Mouse (Mus musculus) neural tube, embryonic 13.5 days (tissue): Measurements from ENCODE around the gene Wdhd1. TPM values are rescaled to one million over a fixed set of nuclear protein-coding genes. Genes with fewer than 3 reads are reported as not detected.

ENCODE experiments used
- ATAC-seq: fragments of 200-750 bp; cut with Nextera tagmentation; 2 replicates; pipeline ENCODE4 v1.8.0; 2017; ENCODE audit warnings: low read depth, mild to moderate bottlenecking, moderate TSS enrichment, moderate library complexity
- H3K27ac ChIP-seq: fragments of 300-500 bp; sonication (generic); replicated peaks from 2 replicates; pipeline ENCODE4 v1.5.1; 2015; ENCODE audit warnings: moderate library complexity, mild to moderate bottlenecking, inconsistent platforms
- H3K27me3 ChIP-seq: fragments of 300-500 bp; sonication (generic); 2 replicates; pipeline ENCODE4 v1.6.1; 2015; ENCODE audit warnings: mild to moderate bottlenecking, inconsistent platforms
- H3K36me3 ChIP-seq: fragments of 300-500 bp; sonication (generic); 2 replicates; pipeline ENCODE4 v1.6.1; 2015; ENCODE audit warnings: mild to moderate bottlenecking, inconsistent platforms
- H3K4me1 ChIP-seq: fragments of 300-500 bp; sonication (generic); replicated peaks from 2 replicates; pipeline ENCODE4 v1.6.1; 2015; ENCODE audit warnings: inconsistent platforms
- H3K4me2 ChIP-seq: fragments of 300-500 bp; sonication (generic); 2 replicates; pipeline ENCODE4 v1.6.1; 2015; ENCODE audit warnings: inconsistent platforms, mild to moderate bottlenecking, moderate library complexity
- H3K4me3 ChIP-seq: fragments of 300-500 bp; sonication (generic); 2 replicates; pipeline ENCODE4 v1.5.1; 2015; ENCODE audit warnings: mild to moderate bottlenecking, inconsistent platforms
- H3K9ac ChIP-seq: fragments of 300-500 bp; sonication (generic); 2 replicates; pipeline ENCODE4 v1.6.1; 2015; ENCODE audit warnings: moderate library complexity, mild to moderate bottlenecking, inconsistent platforms
- H3K9me3 ChIP-seq: fragments of 300-500 bp; sonication (generic); 2 replicates; pipeline ENCODE4 v1.6.1; 2016; ENCODE audit warnings: inconsistent platforms
- WGBS: fragments of 180-500 bp; shearing (Covaris S2); methylation state at CpG from one replicate; pipeline ENCODE4 v1.1.7; 2015; 5-methylcytosine and 5-hydroxymethylcytosine counted together
- polyA plus RNA-seq: library from polyadenylated mRNA; unstranded; fragments of >200 nt; fragmentation: Nextera tagmentation; extraction: Ambion mirVana; gene quantifications from 2 replicates; pipeline ENCODE4 v1.2.1, GENCODE M21; 2015

Wdhd1 gene
- polyA plus RNA-seq, 1 experiment from 2014 or later = 15.8 TPM

DNA sequence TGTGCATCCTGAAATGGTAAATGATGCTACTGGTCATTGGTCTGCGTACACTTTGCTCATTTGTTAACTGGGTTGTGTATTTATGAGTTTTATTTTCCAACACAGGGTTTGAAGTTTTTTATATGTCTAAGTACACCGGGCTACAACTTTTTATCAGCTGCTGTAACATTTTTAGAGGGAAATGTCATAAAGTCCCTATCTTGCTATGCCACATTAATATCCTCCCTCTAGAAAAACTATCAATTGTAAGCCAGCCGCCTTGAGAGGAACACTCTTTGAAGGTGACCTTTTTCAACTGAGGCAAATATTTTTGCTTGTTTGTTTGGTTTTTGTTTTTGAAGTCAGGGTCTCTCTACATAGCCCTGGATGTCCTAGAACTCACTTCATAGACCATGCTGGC is 42.6 kb downstream of the Wdhd1 start:
- Histone ChIP-seq H3K9me3 (peaks cover 14% of the 10 kb centered on the region; the same call in 1 of the 2 replicates), H3K9ac (no peak overlapping the region), H3K4me2 (no peak overlapping the region), H3K27ac (no peak overlapping the region), H3K4me3 (no peak overlapping the region), H3K36me3 (no peaks in the 10 kb centered on the region), H3K4me1 (no peaks in the 10 kb centered on the region), H3K27me3 (no peaks in the 10 kb centered on the region)
- no peak for ATAC-seq
- 93% methylated on average over 3 of the region's 3 CpGs for WGBS

DNA sequence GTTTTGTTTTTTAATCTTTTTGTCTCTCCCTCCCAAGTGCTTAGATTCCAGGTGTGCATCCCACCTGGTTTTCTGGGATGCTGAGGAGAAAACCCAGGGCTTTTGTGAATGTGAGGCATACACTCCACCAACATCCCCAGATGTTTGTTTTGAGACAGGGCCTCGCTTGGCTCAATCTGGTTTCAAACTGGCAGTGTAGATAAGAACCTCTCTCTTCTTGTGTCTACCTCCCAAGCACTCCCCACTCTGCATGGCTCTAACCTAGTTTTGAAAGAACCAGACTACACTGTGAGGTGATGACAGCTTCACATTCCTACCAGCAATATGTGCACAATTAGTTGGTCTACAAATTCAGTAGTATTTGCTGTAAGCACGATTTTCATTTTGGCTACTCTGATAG is 43.1 kb downstream of the Wdhd1 start:
- Histone ChIP-seq H3K4me2 (no peak overlapping the region), H3K9me3 (peaks cover 14% of the 10 kb centered on the region; the same call in 1 of the 2 replicates), H3K27ac (no peak overlapping the region), H3K36me3 (no peaks in the 10 kb centered on the region), H3K4me1 (no peaks in the 10 kb centered on the region), H3K9ac (no peak overlapping the region), H3K4me3 (no peak overlapping the region), H3K27me3 (no peaks in the 10 kb centered on the region)
- WGBS = 80% methylated on average over 2 of the region's 2 CpGs
- no peak for ATAC-seq

- no peaks in the 10 kb centered on the region for H3K36me3 ChIP-seq
- no peak overlapping the region for H3K4me3 ChIP-seq
- no peak overlapping the region for H3K27ac ChIP-seq
- no peaks in the 10 kb centered on the region for H3K27me3 ChIP-seq
- WGBS = 83% methylated on average over 11 of the region's 11 CpGs
- H3K4me1 ChIP-seq = no peaks in the 10 kb centered on the region
- no peak overlapping the region for H3K4me2 ChIP-seq
- ATAC-seq = no peak
- no peaks in the 10 kb centered on the region for H3K9me3 ChIP-seq
- no peak overlapping the region for H3K9ac ChIP-seq
Observed at GRCm38 (mm10) chr14:47229796-47230376, 46.8 kb downstream of the Wdhd1 start.

DNA sequence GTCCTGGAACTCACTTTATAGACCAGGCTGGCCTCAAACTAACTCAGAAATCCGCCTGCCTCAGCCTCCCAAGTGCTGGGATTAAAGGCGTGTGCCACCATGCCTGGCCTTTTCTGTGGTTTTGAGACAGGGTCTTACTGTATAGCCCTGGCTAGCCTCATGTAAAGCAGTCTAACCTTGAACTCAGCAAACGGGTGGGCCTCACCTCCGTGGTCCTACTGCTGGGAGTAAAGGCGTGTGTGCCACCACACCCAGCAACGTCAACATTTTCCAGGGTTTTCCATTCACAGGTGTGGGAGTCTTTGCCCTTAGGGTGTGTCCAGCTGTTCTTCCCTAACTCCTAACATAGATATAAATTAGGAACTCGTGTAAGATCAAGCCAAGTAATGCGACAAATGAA is 50.7 kb downstream of the Wdhd1 start:
- Histone ChIP-seq H3K4me1 (no peaks in the 10 kb centered on the region), H3K27me3 (no peaks in the 10 kb centered on the region), H3K4me3 (no peak overlapping the region), H3K9ac (no peak overlapping the region), H3K27ac (no peak overlapping the region), H3K36me3 (no peaks in the 10 kb centered on the region), H3K9me3 (no peaks in the 10 kb centered on the region), H3K4me2 (no peak overlapping the region)
- WGBS = 93% methylated on average over 8 of the region's 8 CpGs
- no peak for ATAC-seq

GRCm38 (mm10) chr14:47224476-47225325 is 52.0 kb downstream of the Wdhd1 start:
- Histone ChIP-seq H3K36me3 (no peaks in the 10 kb centered on the region), H3K27me3 (no peaks in the 10 kb centered on the region), H3K4me2 (no peak overlapping the region), H3K4me1 (no peaks in the 10 kb centered on the region), H3K4me3 (no peak overlapping the region), H3K27ac (no peak overlapping the region), H3K9me3 (no peaks in the 10 kb centered on the region), H3K9ac (no peak overlapping the region)
- WGBS = 84% methylated on average over 10 of the region's 10 CpGs
- no peak for ATAC-seq

DNA sequence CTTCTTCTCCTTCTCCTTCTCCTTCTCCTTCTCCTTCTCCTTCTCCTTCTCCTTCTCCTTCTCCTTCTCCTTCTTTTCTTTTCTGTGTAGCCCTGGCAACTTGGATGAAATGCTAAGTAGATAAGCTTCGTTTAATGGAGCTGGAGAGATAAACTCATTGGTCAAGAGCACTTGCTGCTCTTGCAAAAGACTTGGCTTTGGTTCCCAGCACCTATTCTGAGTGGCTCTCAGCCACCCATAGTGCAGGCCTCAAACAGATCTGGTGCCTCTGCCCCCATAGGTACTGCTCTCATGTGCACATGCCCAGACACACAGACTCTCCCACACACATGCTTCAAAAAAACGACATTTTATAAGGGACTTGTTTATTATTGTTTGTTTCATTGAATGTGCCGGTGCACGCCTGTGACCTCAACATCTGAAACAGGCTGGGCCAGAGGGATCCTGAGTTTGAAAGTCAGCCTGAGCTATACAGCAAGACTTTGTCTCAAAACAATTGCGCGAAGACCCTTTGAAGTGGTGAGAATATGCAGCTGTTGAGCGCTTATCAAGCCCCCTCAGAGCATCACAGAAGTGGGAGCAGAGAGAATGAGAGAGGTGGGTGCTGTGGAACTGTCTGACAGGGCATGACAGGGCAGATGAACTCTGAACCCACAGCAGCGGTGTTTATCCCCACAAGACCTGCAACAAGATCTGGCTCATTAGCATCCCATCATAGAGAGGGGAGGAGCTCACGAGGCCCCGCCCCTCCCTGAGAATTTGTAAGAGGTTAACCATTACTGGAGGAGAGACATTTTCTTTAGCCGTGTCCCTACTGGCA is 53.8 kb downstream of the Wdhd1 start:
- H3K4me1 ChIP-seq = no peaks in the 10 kb centered on the region
- ATAC-seq = no peak
- no peak overlapping the region for H3K27ac ChIP-seq
- WGBS = 77% methylated on average over 11 of the region's 11 CpGs
- no peaks in the 10 kb centered on the region for H3K36me3 ChIP-seq
- H3K9me3 ChIP-seq = no peaks in the 10 kb centered on the region
- H3K27me3 ChIP-seq = no peaks in the 10 kb centered on the region
- H3K4me2 ChIP-seq = no peak overlapping the region
- H3K4me3 ChIP-seq = no peak overlapping the region
- no peak overlapping the region for H3K9ac ChIP-seq

DNA sequence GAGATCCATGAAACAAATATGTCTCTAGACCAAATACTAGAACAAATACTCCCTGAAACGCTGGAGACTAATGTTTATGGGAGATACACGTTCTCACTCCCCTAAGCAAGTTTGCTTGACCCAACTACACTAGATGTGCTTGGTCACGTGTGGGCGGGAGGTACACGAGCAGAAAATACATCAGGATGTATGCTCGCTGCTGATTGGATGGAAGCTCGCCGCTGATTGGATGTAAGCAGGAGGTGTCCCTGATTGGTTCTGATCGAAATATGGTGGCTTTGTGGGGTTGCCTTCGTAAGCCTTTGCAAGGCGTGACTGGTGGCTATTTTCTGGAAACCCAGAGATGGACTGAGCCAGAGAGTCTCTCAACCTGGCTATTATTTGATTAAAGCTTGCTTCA is 55.1 kb downstream of the Wdhd1 start:
- no peak overlapping the region for H3K27ac ChIP-seq
- H3K9me3 ChIP-seq = no peaks in the 10 kb centered on the region
- H3K36me3 ChIP-seq = no peaks in the 10 kb centered on the region
- no peak for ATAC-seq
- H3K9ac ChIP-seq = no peak overlapping the region
- H3K4me3 ChIP-seq = no peak overlapping the region
- no peaks in the 10 kb centered on the region for H3K4me1 ChIP-seq
- no peak overlapping the region for H3K4me2 ChIP-seq
- no peaks in the 10 kb centered on the region for H3K27me3 ChIP-seq
- 85% methylated on average over 11 of the region's 11 CpGs for WGBS

DNA sequence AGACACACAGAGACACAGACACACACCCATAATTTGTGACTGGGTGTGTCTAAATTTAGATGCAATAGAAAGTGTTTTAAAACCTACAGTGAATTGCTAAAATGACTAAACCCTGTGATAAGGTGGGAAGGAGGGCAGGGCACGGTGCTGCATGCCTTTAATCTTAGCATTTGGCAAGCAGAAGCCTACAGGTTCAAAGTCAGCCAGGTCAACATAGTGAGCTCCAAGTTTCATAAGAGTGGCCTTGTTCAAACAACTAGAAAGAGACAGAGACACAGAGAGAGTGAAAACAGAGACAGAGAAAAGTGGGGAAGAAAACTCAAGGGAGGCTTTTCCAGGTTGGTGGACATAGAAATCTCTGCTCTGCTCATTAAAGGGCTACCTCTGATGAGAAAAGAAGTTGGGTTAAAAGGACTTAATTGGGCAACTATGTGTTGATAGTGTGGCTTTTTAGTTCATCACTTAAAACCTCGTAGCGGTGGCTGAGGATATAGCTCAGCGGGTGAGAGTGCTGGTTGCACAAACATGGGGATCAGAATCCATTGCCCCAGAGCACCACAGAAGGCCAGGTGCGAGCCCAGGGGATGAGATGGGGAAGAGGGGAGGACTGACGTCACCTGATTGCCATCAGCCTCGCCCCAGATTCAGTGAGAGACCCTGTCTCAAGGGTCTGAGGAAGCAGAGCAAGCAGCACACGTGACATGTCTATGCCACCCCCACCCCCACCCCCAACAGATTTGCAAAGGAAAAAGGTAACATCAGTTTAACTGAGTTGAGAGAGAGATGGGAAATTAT is 56.2 kb downstream of the Wdhd1 start:
- ATAC-seq = no peak
- Histone ChIP-seq H3K4me2 (no peak overlapping the region), H3K9ac (no peak overlapping the region), H3K36me3 (no peaks in the 10 kb centered on the region), H3K4me1 (no peaks in the 10 kb centered on the region), H3K4me3 (no peak overlapping the region), H3K9me3 (no peaks in the 10 kb centered on the region), H3K27ac (no peak overlapping the region), H3K27me3 (no peaks in the 10 kb centered on the region)
- 82% methylated on average over 8 of the region's 8 CpGs for WGBS

DNA sequence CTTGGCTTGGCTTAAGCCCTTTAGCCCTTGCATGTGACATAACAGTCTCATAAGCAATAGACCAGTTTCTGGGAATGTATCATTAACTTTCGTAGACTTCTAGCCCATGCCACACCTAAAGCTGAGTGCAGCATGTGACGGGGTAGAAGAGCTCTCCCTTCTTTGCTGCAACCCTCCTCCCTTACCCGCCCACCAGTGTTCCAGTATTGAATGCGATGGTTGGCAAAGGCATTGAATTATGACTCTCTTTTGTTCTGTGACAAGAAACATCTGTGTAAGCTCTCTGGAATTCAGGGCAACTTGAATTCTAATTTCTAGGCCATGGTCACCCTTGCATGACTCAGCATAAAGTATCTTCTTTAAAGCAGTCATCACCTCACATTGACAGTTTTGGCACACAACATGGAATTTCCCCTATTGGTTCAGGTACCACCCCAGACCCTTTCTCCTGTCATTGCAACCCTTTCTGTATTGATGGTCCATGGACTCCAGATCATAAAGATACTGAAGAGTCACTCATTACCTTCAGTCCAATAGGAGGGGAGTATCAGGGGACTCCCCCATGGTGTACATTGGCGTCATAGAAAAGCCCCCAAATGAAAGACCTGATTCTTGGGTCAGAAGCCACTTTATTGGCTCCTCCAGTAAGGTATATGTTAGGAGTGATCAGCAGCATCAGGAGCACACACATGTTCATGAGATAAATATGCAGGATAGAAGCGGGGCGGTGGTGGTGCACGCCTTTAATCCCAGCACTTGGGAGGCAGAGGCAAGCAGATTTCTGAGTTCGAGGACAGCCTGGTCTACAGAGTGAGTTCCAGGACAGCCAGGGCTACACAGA is 57.7 kb downstream of the Wdhd1 start:
- Histone ChIP-seq H3K9ac (no peak overlapping the region), H3K4me2 (no peak overlapping the region), H3K27ac (no peak overlapping the region), H3K4me1 (no peaks in the 10 kb centered on the region), H3K9me3 (no peaks in the 10 kb centered on the region), H3K4me3 (no peak overlapping the region), H3K27me3 (no peaks in the 10 kb centered on the region), H3K36me3 (no peaks in the 10 kb centered on the region)
- ATAC-seq = no peak
- 72% methylated on average over 9 of the region's 9 CpGs for WGBS

DNA sequence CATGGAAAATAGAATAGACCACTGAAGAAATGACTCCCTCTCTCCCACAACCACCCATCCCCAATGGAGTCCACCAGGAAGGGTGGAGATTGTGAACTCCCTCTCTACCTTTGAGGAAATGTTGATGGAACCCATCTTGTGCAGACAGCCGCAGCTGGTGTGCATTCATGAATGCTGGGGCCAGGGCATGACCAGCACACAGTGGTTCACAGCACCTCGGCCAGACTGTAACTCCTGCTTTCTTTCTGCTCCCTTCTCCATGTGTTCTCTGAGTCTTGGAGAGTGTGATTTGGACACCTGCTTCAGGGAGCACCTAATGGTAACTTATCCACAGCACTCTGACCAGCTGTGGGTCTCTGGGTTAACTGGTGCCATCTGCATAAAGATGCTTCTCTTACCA is 60.1 kb downstream of the Wdhd1 start:
- Histone ChIP-seq H3K27me3 (no peaks in the 10 kb centered on the region), H3K4me3 (no peak overlapping the region), H3K4me1 (no peaks in the 10 kb centered on the region), H3K9me3 (no peaks in the 10 kb centered on the region), H3K27ac (no peak overlapping the region), H3K9ac (no peak overlapping the region), H3K36me3 (no peaks in the 10 kb centered on the region), H3K4me2 (no peak overlapping the region)
- ATAC-seq = no peak
- 81% methylated on average over 2 of the region's 2 CpGs for WGBS

DNA sequence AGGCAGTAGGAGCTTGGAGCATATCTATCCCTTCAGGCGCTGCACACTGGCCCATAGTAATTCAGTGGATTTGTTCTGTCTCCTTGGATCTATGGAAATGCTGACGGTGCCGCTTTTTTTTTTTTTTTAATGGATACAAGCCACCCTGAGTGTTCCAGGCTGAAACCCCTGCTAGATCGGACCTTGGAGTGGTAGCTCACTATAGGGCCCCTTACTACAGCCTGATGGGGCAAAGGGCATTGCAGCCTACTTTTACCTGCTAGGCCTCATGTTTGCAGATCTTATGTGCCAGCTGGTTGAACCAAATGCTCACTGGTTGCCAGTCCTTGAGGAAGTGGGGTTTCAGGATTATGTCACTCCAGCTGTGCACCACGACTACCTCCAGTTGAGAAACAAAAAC is 62.3 kb downstream of the Wdhd1 start:
- Histone ChIP-seq H3K4me1 (no peaks in the 10 kb centered on the region), H3K36me3 (no peaks in the 10 kb centered on the region), H3K4me3 (no peak overlapping the region), H3K4me2 (no peak overlapping the region), H3K9ac (no peak overlapping the region), H3K27ac (no peak overlapping the region), H3K9me3 (no peaks in the 10 kb centered on the region), H3K27me3 (no peaks in the 10 kb centered on the region)
- WGBS = 85% methylated on average over 5 of the region's 5 CpGs
- no peak for ATAC-seq
